17 mouse cellular contexts compared by ENCODE assay signal in genomic region chr17:73906076-73906475, GRCm38 (mm10).
"Had no signal": no experiment of that assay in that cellular context is flagged by ENCODE, and none has a peak within 500 bp of the region (broad histone marks: within the 10 kb centered on the region; RNA-seq: fewer than 3 reads in every experiment).

No protein-coding gene starts in this region.

- H3K4me1 ChIP-seq: liver, embryonic 12.5 days; midbrain, embryonic 10.5 days; midbrain, embryonic 12.5 days; neural tube, embryonic 13.5 days had no signal

- DNase-seq: lung, adult 18-20 months; lung, embryonic 14.5 days; lung, postnatal 10 days; lung, postnatal 4 days; midbrain, embryonic 14.5 days; retina, postnatal 1 day; right cerebral cortex, adult 18-20 months; right cerebral cortex, postnatal 25 days; right cerebral cortex, postnatal 4 days; spleen, adult 18-20 months had no signal

- H3K36me3 ChIP-seq: liver, embryonic 12.5 days; midbrain, embryonic 10.5 days; midbrain, embryonic 12.5 days; neural tube, embryonic 13.5 days; neural tube, embryonic 15.5 days had no signal

- H3K27ac ChIP-seq: liver, embryonic 12.5 days; liver, embryonic 14.5 days; midbrain, embryonic 10.5 days; midbrain, embryonic 12.5 days; neural tube, embryonic 13.5 days; neural tube, embryonic 15.5 days had no signal

- H3K4me3 ChIP-seq: liver, embryonic 12.5 days; midbrain, embryonic 10.5 days; midbrain, embryonic 12.5 days; myocyte; neural tube, embryonic 13.5 days; neural tube, embryonic 15.5 days had no signal

- H3K27me3 ChIP-seq: liver, embryonic 12.5 days; midbrain, embryonic 12.5 days; neural tube, embryonic 13.5 days; neural tube, embryonic 15.5 days had no signal
